Mouse (Mus musculus) heart, adult 2 months (tissue): ENCODE data around the gene Rbbp5. TPM values are rescaled to one million over a fixed set of nuclear protein-coding genes. Genes with fewer than 3 reads are reported as not detected.

Experiments used
- DNase-seq, 2 experiments: peaks; one replicate each; pipeline ENCODE4 v3.0.0; 2021
- H3K27ac ChIP-seq: fragments of 200-600 bp; 2 replicates; pipeline ENCODE4 v1.8.1; 2022
- H3K27me3 ChIP-seq: fragments of 200-500 bp; 2 replicates; pipeline ENCODE4 v1.6.1; 2012; ENCODE audit warnings: mild to moderate bottlenecking, low read length, inconsistent platforms, mixed read lengths; ENCODE audit not compliant: control insufficient read depth, insufficient read depth
- H3K36me3 ChIP-seq: fragments of 200-500 bp; 2 replicates; pipeline ENCODE4 v1.6.1; 2012; ENCODE audit warnings: low read length, inconsistent platforms; ENCODE audit not compliant: control insufficient read depth, insufficient read depth
- H3K4me1 ChIP-seq: fragments of 200-500 bp; 2 replicates; pipeline ENCODE4 v1.6.1; 2011; ENCODE audit warnings: low read length; ENCODE audit not compliant: control insufficient read depth, insufficient read depth
- H3K4me3 ChIP-seq: fragments of 200-600 bp; 2 replicates; pipeline ENCODE4 v1.8.1; 2022
- H3K79me2 ChIP-seq: fragments of 200-500 bp; replicated peaks from 2 replicates; pipeline ENCODE4 v1.6.1; 2012; ENCODE audit warnings: mild to moderate bottlenecking, inconsistent platforms, low read length, moderate library complexity, mixed read lengths; ENCODE audit not compliant: control insufficient read depth, insufficient read depth
- H3K9ac ChIP-seq: fragments of 200-500 bp; 2 replicates; pipeline ENCODE4 v1.6.1; 2012; ENCODE audit warnings: low read depth, mild to moderate bottlenecking, control low read depth, inconsistent platforms, low read length, mixed read lengths
- CTCF ChIP-seq: fragments of 200-600 bp; IDR thresholded peaks from 2 replicates; pipeline ENCODE4 v1.8.1; 2022; ENCODE audit warnings: antibody characterized with exemption, mild to moderate bottlenecking, moderate library complexity
- EP300 ChIP-seq: fragments of 200-500 bp; IDR thresholded peaks from 2 replicates; pipeline ENCODE4 v1.6.1; 2011; ENCODE audit warnings: low read depth, low read length, control low read depth; ENCODE audit not compliant: insufficient read depth
- POLR2A ChIP-seq: fragments of 200-500 bp; IDR thresholded peaks from 2 replicates; pipeline ENCODE4 v1.6.1; 2011; ENCODE audit warnings: mild to moderate bottlenecking, low read depth, low read length, control low read depth; ENCODE audit not compliant: insufficient read depth
- WGBS: fragments of 180-500 bp; shearing (Covaris S2); methylation state at CpG from one replicate; pipeline ENCODE4 v1.1.7; 2018; 5-methylcytosine and 5-hydroxymethylcytosine counted together
- intact Hi-C: fragments of 180-260 bp; cut with DNase I; formaldehyde crosslinking; loops from one replicate; pipeline ENCODE4 v1.15.1; 2025
- polyA plus RNA-seq: library from polyadenylated mRNA; depleted of rRNA; stranded (reverse); fragments of >200 nt; gene quantifications from 2 replicates; pipeline ENCODE4 v1.2.3, GENCODE M21; 2012
- total RNA-seq, 2 experiments: library from RNA; stranded (reverse); gene quantifications; 2 replicates each; pipeline ENCODE4 v1.2.3; 2021

Gene Rbbp5
- total and polyA plus RNA-seq, 3 experiments, result 16.7 to 24.5 (median 21.6) TPM

DNA sequence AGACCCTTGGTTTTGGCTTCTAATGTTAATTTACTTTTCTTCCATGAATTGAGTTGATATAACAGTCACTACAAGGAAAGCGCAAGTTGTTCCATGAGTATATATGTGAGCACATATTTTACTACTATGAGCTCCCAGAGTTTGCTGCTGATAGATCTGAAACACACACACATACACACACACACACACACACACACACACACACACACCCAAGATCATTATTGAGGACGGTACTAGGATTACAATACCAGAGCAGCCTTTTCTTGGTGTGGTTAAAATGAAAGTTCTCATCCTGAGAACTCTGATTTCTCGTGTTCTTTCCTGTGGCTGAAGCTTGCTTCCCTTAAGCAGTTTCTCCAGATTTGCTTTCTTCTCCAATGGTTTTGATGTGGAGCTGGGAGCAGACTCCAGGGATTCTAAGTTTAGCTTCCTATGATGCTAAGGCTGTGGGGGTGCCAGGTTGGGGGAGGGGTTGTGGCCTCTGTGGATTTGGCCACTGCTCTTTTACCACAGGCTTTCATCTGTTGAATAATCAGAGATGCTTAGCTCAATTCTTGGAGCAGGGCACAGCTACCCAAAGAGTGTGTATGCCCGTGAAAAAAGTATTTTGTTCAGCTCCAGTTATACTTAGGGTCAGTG lies 40.7 kb upstream of the Rbbp5 start:
- peaks cover 26% of the 10 kb centered on the region for H3K4me1 ChIP-seq
- 49% methylated on average over 4 of the region's 4 CpGs for WGBS
- peaks cover 3% of the 10 kb centered on the region; the same call in 1 of the 2 replicates for H3K79me2 ChIP-seq
- peaks cover 30% of the 10 kb centered on the region for H3K36me3 ChIP-seq
- 0 out of 2 replicates have a peak overlapping the region, but pooled peaks have one; percentile 9 for H3K4me3 ChIP-seq
- H3K27ac ChIP-seq, result peak overlapping the region; percentile 72
- H3K27me3 ChIP-seq, result no peaks in the 10 kb centered on the region
- peak in 1 of 2 experiments; percentile 43 for DNase-seq
- peak overlapping the region; percentile 55; the same call in 1 of the 2 replicates for H3K9ac ChIP-seq
- intact Hi-C loops, result loop anchor here (2.0 to 5.0 kb wide), 2 partner anchors 20 to 41 kb away; partner anchors contain the start of genes Dstyk and Rbbp5
- no peak for TF ChIP-seq CTCF

DNA sequence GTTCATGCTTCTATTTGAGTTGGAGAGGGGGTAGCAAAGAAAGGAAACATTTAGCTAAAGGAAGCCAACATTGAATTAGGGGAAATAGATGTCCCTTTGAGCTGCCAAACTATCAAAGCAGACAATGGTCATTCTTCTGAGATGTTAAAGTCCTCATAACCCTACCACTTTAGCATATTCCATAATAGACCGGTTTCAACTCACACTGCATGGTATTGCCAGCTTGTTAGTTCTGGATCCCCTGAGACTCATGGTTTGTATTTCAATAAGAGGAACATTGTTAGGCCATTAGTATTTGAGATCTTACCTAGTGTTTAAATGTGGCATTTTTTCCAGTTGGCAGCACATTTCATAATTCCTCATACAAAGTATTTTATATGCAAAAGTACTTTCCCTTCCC lies 40.2 kb upstream of the Rbbp5 start:
- Histone ChIP-seq H3K4me1 (peaks cover 22% of the 10 kb centered on the region), H3K27me3 (no peaks in the 10 kb centered on the region), H3K4me3 (no peak overlapping the region), H3K27ac (peak overlapping the region; percentile 67), H3K9ac (no peak overlapping the region), H3K79me2 (0 out of 2 replicates have a peak, but pooled peaks cover 3% of the 10 kb centered on the region), H3K36me3 (peaks cover 29% of the 10 kb centered on the region)
- intact Hi-C loops, result loop anchor here (2.0 to 5.0 kb wide), 2 partner anchors 20 to 40 kb away; partner anchors contain the start of genes Dstyk and Rbbp5
- no peak for TF ChIP-seq CTCF
- no peak for TF ChIP-seq POLR2A
- TF ChIP-seq EP300, result no peak
- 52% methylated on average over 1 of the region's 1 CpGs for whole genome bisulfite sequencing
- no peak for DNase-seq

DNA sequence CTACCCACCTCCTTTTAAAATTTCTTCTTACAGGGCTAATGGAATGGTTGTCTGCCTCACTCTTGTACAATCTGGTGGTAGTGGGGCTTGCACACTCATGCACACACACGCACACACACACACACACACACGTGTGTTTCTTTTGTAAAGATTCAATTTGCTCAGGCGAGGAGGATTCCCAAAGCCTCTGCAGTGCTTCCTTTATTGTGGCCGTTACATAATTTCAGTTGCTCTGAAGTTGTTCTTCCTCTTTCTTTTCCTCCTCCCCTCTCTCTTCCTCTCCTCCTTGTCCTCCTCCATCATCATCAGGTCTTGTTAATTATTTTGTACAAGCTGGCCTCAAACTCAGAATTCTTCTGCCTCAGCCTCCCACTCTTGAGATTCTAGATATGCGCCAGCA lies 39.8 kb upstream of the Rbbp5 start:
- intact Hi-C loops, result loop anchor here (2.0 to 5.0 kb wide), 2 partner anchors 21 to 40 kb away; partner anchors contain the start of genes Dstyk and Rbbp5
- WGBS, result 60% methylated on average over 5 of the region's 5 CpGs

DNA sequence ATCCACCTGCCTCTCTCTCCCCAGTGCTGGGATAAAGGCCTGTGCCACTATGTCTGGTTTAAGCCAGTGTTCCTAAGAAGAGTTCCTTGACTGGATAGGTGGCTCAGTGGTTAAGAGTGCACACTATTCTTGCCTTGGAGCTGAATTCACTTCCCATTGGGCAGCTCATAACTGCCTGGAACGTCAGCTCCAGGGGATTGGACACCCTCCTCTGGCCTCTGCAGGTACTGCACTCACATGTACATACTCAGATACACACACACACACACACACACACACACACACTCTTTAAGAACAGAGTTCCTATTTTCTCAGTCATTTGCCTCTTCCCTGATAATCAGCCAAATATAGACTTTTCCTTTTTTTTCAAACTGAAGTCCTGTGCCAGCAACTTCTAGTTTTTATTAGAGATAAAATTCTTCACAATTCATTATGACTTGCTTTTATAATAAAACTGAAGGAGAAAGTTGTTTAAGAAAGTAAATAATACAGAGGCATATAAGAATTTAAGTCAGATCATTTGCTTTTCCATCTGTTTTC lies 36.2 kb upstream of the Rbbp5 start:
- 63% methylated on average over 1 of the region's 1 CpGs for WGBS
- Histone ChIP-seq H3K4me3 (no peak overlapping the region), H3K9ac (no peak overlapping the region), H3K27me3 (no peaks in the 10 kb centered on the region), H3K27ac (no peak overlapping the region), H3K79me2 (no peaks in the 10 kb centered on the region), H3K4me1 (peaks cover 10% of the 10 kb centered on the region), H3K36me3 (peaks cover 19% of the 10 kb centered on the region)
- TF ChIP-seq EP300 (no peak), CTCF (peak; percentile 15; the same call in 1 of the 2 replicates)
- intact Hi-C loops, result no loop called here
- DNase-seq, result no peak

More for the DNA sequence above, 39.8 kb upstream of the Rbbp5 start:
- no peak for DNase-seq
- TF ChIP-seq EP300, result no peak
- no peak for TF ChIP-seq CTCF
- peaks cover 19% of the 10 kb centered on the region for H3K4me1 ChIP-seq
- H3K27me3 ChIP-seq, result no peaks in the 10 kb centered on the region
- H3K4me3 ChIP-seq, result no peak overlapping the region
- peak overlapping the region; percentile 67 for H3K27ac ChIP-seq
- H3K79me2 ChIP-seq, result 0 out of 2 replicates have a peak, but pooled peaks cover 3% of the 10 kb centered on the region
- H3K36me3 ChIP-seq, result peaks cover 29% of the 10 kb centered on the region
- no peak overlapping the region for H3K9ac ChIP-seq

DNA sequence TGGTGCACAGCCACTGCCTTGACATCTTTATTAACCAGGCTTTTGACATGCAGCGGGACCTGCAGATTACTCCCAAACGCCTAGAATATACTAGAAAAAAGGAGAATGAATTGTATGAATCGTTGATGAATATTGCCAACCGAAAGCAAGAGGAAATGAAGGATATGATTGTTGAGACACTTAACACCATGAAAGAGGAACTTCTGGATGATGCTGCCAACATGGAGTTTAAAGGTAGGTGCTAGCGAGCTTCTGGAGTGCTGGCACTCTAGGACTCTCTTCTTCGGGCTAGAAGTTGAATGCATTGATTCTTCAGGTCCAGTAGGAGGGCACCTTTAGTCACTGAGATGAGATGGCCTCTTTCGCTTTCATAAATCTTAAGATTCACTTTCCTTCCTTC lies 27.4 kb upstream of the Rbbp5 start:
- Histone ChIP-seq H3K4me1 (no peaks in the 10 kb centered on the region), H3K27me3 (no peaks in the 10 kb centered on the region), H3K4me3 (no peak overlapping the region), H3K27ac (no peak overlapping the region), H3K36me3 (no peaks in the 10 kb centered on the region; the same call in 1 of the 2 replicates), H3K79me2 (no peaks in the 10 kb centered on the region), H3K9ac (no peak overlapping the region)
- TF ChIP-seq EP300, result no peak
- TF ChIP-seq POLR2A, result no peak
- no peak for TF ChIP-seq CTCF
- intact Hi-C loops, result no loop called here
- 91% methylated on average over 7 of the region's 7 CpGs for whole genome bisulfite sequencing
- no peak for DNase-seq

DNA sequence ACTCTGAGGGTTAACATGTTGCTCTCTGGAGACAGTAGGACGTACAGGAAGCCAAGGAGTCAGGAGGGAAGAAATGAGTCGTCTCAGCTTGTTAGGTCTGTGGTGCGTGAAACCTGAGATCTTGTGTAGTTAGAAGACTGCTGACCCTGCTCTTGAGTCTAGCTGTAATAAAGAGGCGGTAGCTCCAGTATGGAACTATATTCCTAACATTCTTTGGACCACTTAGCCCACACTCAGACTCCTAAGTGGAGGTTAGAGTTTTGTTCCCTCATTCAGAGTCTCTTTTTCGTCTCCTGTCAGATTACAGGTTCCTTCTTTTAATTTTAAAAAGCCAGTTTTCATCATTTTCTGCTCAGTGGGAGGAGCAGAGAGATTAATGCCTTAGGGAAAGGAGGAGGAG lies 12.5 kb upstream of the Rbbp5 start:
- no peaks in the 10 kb centered on the region; the same call in 1 of the 2 replicates for H3K36me3 ChIP-seq
- no peak overlapping the region for H3K4me3 ChIP-seq
- no peak for DNase-seq
- WGBS, result 70% methylated on average over 5 of the region's 5 CpGs
- intact Hi-C loops, result no loop called here
- H3K9ac ChIP-seq, result no peak overlapping the region
- TF ChIP-seq CTCF, result no peak
- no peaks in the 10 kb centered on the region for H3K4me1 ChIP-seq
- H3K27ac ChIP-seq, result no peak overlapping the region
- H3K79me2 ChIP-seq, result no peaks in the 10 kb centered on the region
- H3K27me3 ChIP-seq, result no peaks in the 10 kb centered on the region
